19 mouse cellular contexts compared by ENCODE assay signal in the genomic region with DNA sequence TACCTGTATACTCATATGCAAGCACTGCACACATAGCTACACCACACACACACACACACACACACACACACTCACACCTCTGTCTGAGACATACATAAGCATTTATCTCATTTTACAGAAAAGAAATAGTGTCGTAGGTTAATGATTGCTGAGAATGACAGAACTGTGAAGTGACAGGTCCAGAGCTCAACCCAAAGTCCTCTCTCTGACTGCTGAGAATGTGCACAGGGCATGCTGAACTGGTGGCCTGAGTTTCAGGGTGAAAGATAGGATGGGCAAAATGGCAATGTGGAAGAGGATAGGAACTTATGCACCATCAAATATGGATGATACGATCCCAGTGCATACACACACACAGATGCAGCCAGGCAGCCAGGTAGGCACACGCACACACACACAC.
DNase-seq lines count a peak whose midpoint lies in the region; ATAC-seq and TF ChIP-seq lines count a peak whose summit lies in the region.
"Had no signal": no experiment of that assay in that cellular context is flagged by ENCODE, and none has a peak within 500 bp of the region (broad histone marks: within the 10 kb centered on the region; RNA-seq: fewer than 3 reads in every experiment).

No protein-coding gene starts in this region.

- DNase-seq in kidney, adult 9 months, result peak; percentile 13
- no peak for DNase-seq in kidney, postnatal 10 days
- DNase-seq in liver, embryonic 11.5 days (ENCODE audit: low spot score), result no peak
- no peak for DNase-seq in limb, embryonic 10.5 days (ENCODE audit: low spot score)
- no peak for DNase-seq in thymus, adult 18-20 months
- DNase-seq: adrenal gland, adult 2 months; adrenal gland, postnatal 25 days; cerebellum, adult 18-20 months; cerebellum, adult 9-11 months; embryo, embryonic 11 days; gastrocnemius, postnatal 14 days; heart, postnatal 36 days had no signal

- no peaks in the 10 kb centered on the region for H3K36me3 ChIP-seq in liver, embryonic 15.5 days (replicated peaks)
- H3K36me3 ChIP-seq in liver, embryonic 11.5 days (ENCODE audit: control insufficient read depth, insufficient read depth, low read length), result no peaks in the 10 kb centered on the region; the same call in 1 of the 2 replicates
- no peaks in the 10 kb centered on the region for H3K36me3 ChIP-seq in intestine, embryonic 16.5 days (ENCODE audit: control insufficient read depth, insufficient read depth, low read length)
- H3K36me3 ChIP-seq in small intestine, adult 2 months (ENCODE audit: control insufficient read depth, insufficient read depth, low read length), result no peaks in the 10 kb centered on the region
- H3K36me3 ChIP-seq in limb, embryonic 10.5 days, result peaks cover 48% of the 10 kb centered on the region

- H3K4me3 ChIP-seq in liver, embryonic 15.5 days (replicated peaks), result no peak overlapping the region
- no peak overlapping the region for H3K4me3 ChIP-seq in liver, embryonic 11.5 days (ENCODE audit: low read depth, low read length)
- no peak overlapping the region for H3K4me3 ChIP-seq in intestine, embryonic 16.5 days (ENCODE audit: low read length)
- no peak overlapping the region for H3K4me3 ChIP-seq in small intestine, adult 2 months (ENCODE audit: low read depth, low read length)
- H3K4me3 ChIP-seq in limb, embryonic 10.5 days, result no peak overlapping the region
- H3K4me3 ChIP-seq: embryonic facial prominence, embryonic 12.5 days; forebrain, embryonic 12.5 days; heart, embryonic 13.5 days had no signal

- H3K9me3 ChIP-seq in liver, embryonic 15.5 days (replicated peaks), result no peaks in the 10 kb centered on the region
- H3K9me3 ChIP-seq in liver, embryonic 11.5 days (ENCODE audit: control insufficient read depth, low read length), result no peaks in the 10 kb centered on the region
- H3K9me3 ChIP-seq in intestine, embryonic 16.5 days (ENCODE audit: control insufficient read depth, low read length), result no peaks in the 10 kb centered on the region
- H3K9me3 ChIP-seq in limb, embryonic 10.5 days (replicated peaks), result no peaks in the 10 kb centered on the region
- H3K9me3 ChIP-seq: embryonic facial prominence, embryonic 12.5 days; forebrain, embryonic 12.5 days; heart, embryonic 13.5 days had no signal

- peak; percentile 51 for ATAC-seq in liver, embryonic 15.5 days (ENCODE audit: insufficient read depth)
- ATAC-seq in liver, embryonic 11.5 days (replicated peaks; ENCODE audit: low FRiP score), result no peak
- peak; percentile 88 for ATAC-seq in intestine, embryonic 16.5 days
- ATAC-seq: forebrain, embryonic 16.5 days had no signal

- no peak for TF ChIP-seq POLR2A in small intestine, adult 2 months (IDR thresholded peaks at IDR 0.05; ENCODE audit: low read depth, low read length)

- 70% methylated on average over 3 of the region's 3 CpGs for WGBS in liver, embryonic 15.5 days (ENCODE audit: insufficient replicate concordance)
- 91% methylated on average over 3 of the region's 3 CpGs for WGBS in liver, embryonic 11.5 days
- WGBS in intestine, embryonic 16.5 days, result 84% methylated on average over 3 of the region's 3 CpGs
- WGBS in small intestine, adult 2 months, result 67% methylated on average over 3 of the region's 3 CpGs
- 87% methylated on average over 3 of the region's 3 CpGs for WGBS in limb, embryonic 10.5 days

- TF ChIP-seq CTCF in small intestine, adult 2 months (IDR thresholded peaks at IDR 0.05; ENCODE audit: extremely low read depth, insufficient read length, insufficient replicate concordance, low read depth, low read length), result no peak

- H3K4me1 ChIP-seq in liver, embryonic 15.5 days (replicated peaks), result peaks cover 9% of the 10 kb centered on the region
- no peaks in the 10 kb centered on the region for H3K4me1 ChIP-seq in liver, embryonic 11.5 days (replicated peaks; ENCODE audit: control insufficient read depth, insufficient read depth, low read length)
- peaks cover 14% of the 10 kb centered on the region for H3K4me1 ChIP-seq in intestine, embryonic 16.5 days (ENCODE audit: control insufficient read depth, insufficient read depth, low read length)
- peaks cover 15% of the 10 kb centered on the region; the same call in 1 of the 2 replicates for H3K4me1 ChIP-seq in small intestine, adult 2 months (ENCODE audit: control insufficient read depth, insufficient read depth, insufficient read length, low read length)
- no peaks in the 10 kb centered on the region for H3K4me1 ChIP-seq in limb, embryonic 10.5 days
- H3K4me1 ChIP-seq: heart, embryonic 13.5 days had no signal

- no peak overlapping the region for H3K4me2 ChIP-seq in liver, embryonic 15.5 days
- H3K4me2 ChIP-seq in liver, embryonic 11.5 days, result no peak overlapping the region
- H3K4me2 ChIP-seq in intestine, embryonic 16.5 days (ENCODE audit: low read depth, low read length), result no peak overlapping the region
- H3K4me2 ChIP-seq: embryonic facial prominence, embryonic 12.5 days; forebrain, embryonic 12.5 days; heart, embryonic 13.5 days had no signal

- no peak overlapping the region for H3K27ac ChIP-seq in liver, embryonic 15.5 days (replicated peaks)
- no peak overlapping the region for H3K27ac ChIP-seq in liver, embryonic 11.5 days (ENCODE audit: low read depth, low read length)
- H3K27ac ChIP-seq in intestine, embryonic 16.5 days (ENCODE audit: low read length), result no peak overlapping the region
- H3K27ac ChIP-seq in small intestine, adult 2 months (ENCODE audit: insufficient read depth, low read depth, low read length), result 0 out of 2 replicates have a peak overlapping the region, but pooled peaks have one; percentile 5
- H3K27ac ChIP-seq in limb, embryonic 10.5 days, result no peak overlapping the region
- H3K27ac ChIP-seq: forebrain, embryonic 12.5 days; heart, embryonic 13.5 days had no signal

- H3K27me3 ChIP-seq in liver, embryonic 15.5 days, result no peaks in the 10 kb centered on the region
- no peaks in the 10 kb centered on the region for H3K27me3 ChIP-seq in liver, embryonic 11.5 days (replicated peaks; ENCODE audit: control insufficient read depth, insufficient read depth, low read length)
- H3K27me3 ChIP-seq in intestine, embryonic 16.5 days (replicated peaks; ENCODE audit: control insufficient read depth, insufficient read depth, low read length), result no peaks in the 10 kb centered on the region
- no peaks in the 10 kb centered on the region for H3K27me3 ChIP-seq in small intestine, adult 2 months (ENCODE audit: control insufficient read depth, insufficient read depth, low read length)
- no peaks in the 10 kb centered on the region for H3K27me3 ChIP-seq in limb, embryonic 10.5 days (ENCODE audit: low read depth, poor library complexity, severe bottlenecking)
- H3K27me3 ChIP-seq: embryonic facial prominence, embryonic 12.5 days; forebrain, embryonic 12.5 days; heart, embryonic 13.5 days had no signal

- H3K9ac ChIP-seq in liver, embryonic 15.5 days, result no peak overlapping the region
- no peak overlapping the region for H3K9ac ChIP-seq in liver, embryonic 11.5 days (ENCODE audit: low read depth, low read length)
- H3K9ac ChIP-seq in intestine, embryonic 16.5 days (ENCODE audit: low read depth, low read length), result no peak overlapping the region
- H3K9ac ChIP-seq: embryonic facial prominence, embryonic 12.5 days; forebrain, embryonic 12.5 days; heart, embryonic 13.5 days had no signal
